Comparison of ENCODE assay signal across 28 mouse cellular contexts in genomic region chr14:9609120-9609519, GRCm38 (mm10).
DNase-seq lines count a peak whose midpoint lies in the region; ATAC-seq lines count a peak whose summit lies in the region.
"Had no signal": no experiment of that assay in that cellular context is flagged by ENCODE, and none has a peak within 500 bp of the region (broad histone marks: within the 10 kb centered on the region; RNA-seq: fewer than 3 reads in every experiment).

No protein-coding gene starts in this region.

- no peak overlapping the region for H3K9ac ChIP-seq in forebrain, embryonic 14.5 days (ENCODE audit: low read length)
- H3K9ac ChIP-seq: embryonic facial prominence, embryonic 13.5 days; embryonic facial prominence, embryonic 15.5 days; forebrain, embryonic 12.5 days; forebrain, embryonic 15.5 days; forebrain, postnatal 0 days had no signal

- no peaks in the 10 kb centered on the region for H3K27me3 ChIP-seq in forebrain, embryonic 14.5 days (replicated peaks; ENCODE audit: control insufficient read depth, insufficient read depth, low read length)
- H3K27me3 ChIP-seq: CH12.LX; embryonic facial prominence, embryonic 13.5 days; embryonic facial prominence, embryonic 15.5 days; forebrain, embryonic 15.5 days; Patski had no signal

- H3K4me1 ChIP-seq in forebrain, embryonic 14.5 days (ENCODE audit: control insufficient read depth, insufficient read depth, low read length): peaks cover 10% of the 10 kb centered on the region
- H3K4me1 ChIP-seq: embryonic facial prominence, embryonic 13.5 days; embryonic facial prominence, embryonic 15.5 days; forebrain, embryonic 10.5 days; forebrain, embryonic 12.5 days had no signal

- no peaks in the 10 kb centered on the region for H3K9me3 ChIP-seq in forebrain, embryonic 14.5 days (replicated peaks; ENCODE audit: control insufficient read depth, low read length)
- H3K9me3 ChIP-seq: embryonic facial prominence, embryonic 13.5 days; embryonic facial prominence, embryonic 15.5 days; forebrain, embryonic 10.5 days; forebrain, embryonic 12.5 days; forebrain, embryonic 15.5 days; G1E had no signal

- no peaks in the 10 kb centered on the region for H3K36me3 ChIP-seq in forebrain, embryonic 14.5 days (ENCODE audit: control insufficient read depth, insufficient read depth, low read length)
- H3K36me3 ChIP-seq: embryonic facial prominence, embryonic 13.5 days; embryonic facial prominence, embryonic 15.5 days; forebrain, embryonic 10.5 days; forebrain, embryonic 12.5 days; forebrain, embryonic 15.5 days; G1E had no signal

- no peak overlapping the region for H3K4me3 ChIP-seq in forebrain, embryonic 14.5 days (ENCODE audit: low read depth, low read length)
- H3K4me3 ChIP-seq: embryonic facial prominence, embryonic 13.5 days; embryonic facial prominence, embryonic 15.5 days; erythroblast, embryonic 14.5 days; forebrain, embryonic 10.5 days; forebrain, embryonic 12.5 days; forebrain, embryonic 15.5 days had no signal

- H3K27ac ChIP-seq in forebrain, embryonic 14.5 days (ENCODE audit: low read depth, low read length): no peak overlapping the region
- H3K27ac ChIP-seq: embryonic facial prominence, embryonic 13.5 days; embryonic facial prominence, embryonic 15.5 days; forebrain, embryonic 10.5 days; forebrain, embryonic 12.5 days; forebrain, embryonic 15.5 days had no signal

- 91% methylated on average over 7 of the region's 7 CpGs for WGBS in forebrain, embryonic 14.5 days

- H3K4me2 ChIP-seq in forebrain, embryonic 14.5 days (ENCODE audit: low read length): no peak overlapping the region
- H3K4me2 ChIP-seq: embryonic facial prominence, embryonic 13.5 days; embryonic facial prominence, embryonic 15.5 days; forebrain, embryonic 12.5 days; forebrain, embryonic 15.5 days had no signal

- DNase-seq in 416B (ENCODE audit: low read depth): peak; percentile 85
- no peak for DNase-seq in thymus, postnatal 4 days
- DNase-seq in forebrain, embryonic 14.5 days (ENCODE audit: low spot score): no peak
- DNase-seq: adrenal gland, adult 8-10 months; adrenal gland, postnatal 14 days; adrenal gland, postnatal 36 days; B cell, adult 2 months; cerebellum, adult 11-12 months; cerebellum, adult 2 months; cerebellum, adult 9-10 months; cerebellum, postnatal 10 days; cerebellum, postnatal 25 days; embryo, embryonic 11 days; forebrain, postnatal 0 days had no signal

- peak; percentile 95 for ATAC-seq in common myeloid progenitor, adult 5-6 weeks (replicated peaks; ENCODE audit: low read depth, poor library complexity, severe bottlenecking)
- ATAC-seq in hematopoietic stem cell, adult 5-6 weeks (replicated peaks in 1 of 2; ENCODE audit: insufficient read depth in 1 of 2, low FRiP score in 2 of 2, low TSS enrichment in 1 of 2, low read depth in 1 of 2, poor library complexity in 2 of 2, severe bottlenecking in 2 of 2): peak; percentile 64 to 73
- ATAC-seq in forebrain, embryonic 14.5 days: no peak
- ATAC-seq in megakaryocyte-erythroid progenitor cell, adult 5-6 weeks (replicated peaks; ENCODE audit: low FRiP score, low TSS enrichment, poor library complexity, severe bottlenecking): no peak
- ATAC-seq: activated CD4-positive, CD25-positive, alpha-beta regulatory T cell, adult 4 months; CD4-positive, CD25-positive, alpha-beta regulatory T cell, adult 4 months; forebrain, embryonic 15.5 days; forebrain, postnatal 0 days; Patski had no signal

Comparison
In these comparisons a context has a peak if more than half of its experiments do, and no peak if none do; other contexts are left out.
1. ATAC-seq: peak in common myeloid progenitor, adult 5-6 weeks (single experiment) and hematopoietic stem cell, adult 5-6 weeks (2 of 2); none in forebrain, embryonic 14.5 days (single experiment) and megakaryocyte-erythroid progenitor cell, adult 5-6 weeks (single experiment).